ENCODE assay signal across 26 mouse cellular contexts in genomic region chr3:20142576-20142975, GRCm38 (mm10). TPM values are rescaled to one million over a fixed set of nuclear protein-coding genes. Genes with fewer than 3 reads are reported as not detected.
DNase-seq lines count a peak whose midpoint lies in the region; ATAC-seq and TF ChIP-seq lines count a peak whose summit lies in the region.
"Had no signal": no experiment of that assay in that cellular context is flagged by ENCODE, and none has a peak within 500 bp of the region (broad histone marks: within the 10 kb centered on the region; RNA-seq: fewer than 3 reads in every experiment).

No protein-coding gene starts in this region.

- in situ Hi-C loops in CH12.LX (cut with MboI; ENCODE audit: low pct_ligation_motif_present, low pct_unique_long_range_greater_than_20kb, low sequenced_read_pairs), result no loop called here

- TF ChIP-seq CTCF in CH12.LX (conservative IDR thresholded peaks at IDR 0.05 in 1 of 2, IDR thresholded peaks at IDR 0.05 in 1 of 2; ENCODE audit: low read depth in 2 of 2, low read length in 2 of 2), result no peak
- no peak for TF ChIP-seq CTCF in intestine, postnatal 0 days (IDR thresholded peaks at IDR 0.05; ENCODE audit: low read depth)

- H3K4me1 ChIP-seq in heart, embryonic 11.5 days (ENCODE audit: control insufficient read depth, insufficient read depth, low read length), result peaks cover 39% of the 10 kb centered on the region
- H3K4me1 ChIP-seq in heart, embryonic 14.5 days (ENCODE audit: control insufficient read depth in 2 of 2, insufficient read depth in 2 of 2, low read length in 2 of 2), result peaks cover 16 to 53% of the 10 kb centered on the region in 2 experiments
- H3K4me1 ChIP-seq in CH12.LX (ENCODE audit: control insufficient read depth in 1 of 2, insufficient read depth in 2 of 2), result peaks cover 0 to 3% of the 10 kb centered on the region in 2 experiments; a peak in 1 of 4 replicates
- peaks cover 33% of the 10 kb centered on the region for H3K4me1 ChIP-seq in embryonic facial prominence, embryonic 10.5 days
- H3K4me1 ChIP-seq in intestine, postnatal 0 days (replicated peaks; ENCODE audit: control insufficient read depth, insufficient read depth, low read length), result no peaks in the 10 kb centered on the region
- H3K4me1 ChIP-seq: hindbrain, embryonic 12.5 days; hindbrain, embryonic 15.5 days; intestine, embryonic 15.5 days had no signal

- no peak overlapping the region for H3K4me2 ChIP-seq in heart, embryonic 11.5 days
- no peak overlapping the region for H3K4me2 ChIP-seq in heart, embryonic 14.5 days (ENCODE audit: low read length)
- H3K4me2 ChIP-seq in CH12.LX (ENCODE audit: insufficient read depth, low read depth, poor library complexity, severe bottlenecking), result no peak overlapping the region
- H3K4me2 ChIP-seq in intestine, postnatal 0 days (replicated peaks; ENCODE audit: low read depth), result no peak overlapping the region
- H3K4me2 ChIP-seq: embryonic facial prominence, embryonic 13.5 days; forebrain, embryonic 13.5 days; hindbrain, embryonic 12.5 days; hindbrain, embryonic 15.5 days; intestine, embryonic 15.5 days had no signal

- no peak for TF ChIP-seq RAD21 in CH12.LX (IDR thresholded peaks at IDR 0.05; ENCODE audit: low read depth, low read length)

- 0 out of 2 replicates have a peak overlapping the region, but pooled peaks have one; percentile 46 for H3K27ac ChIP-seq in heart, embryonic 11.5 days (ENCODE audit: low read depth, low read length)
- peak overlapping the region; percentile 14 to 58; a peak in 3 of 4 replicates for H3K27ac ChIP-seq in heart, embryonic 14.5 days (replicated peaks in 1 of 2; ENCODE audit: control insufficient read depth in 1 of 2, insufficient read depth in 1 of 2, low read depth in 2 of 2, low read length in 2 of 2)
- no peak overlapping the region for H3K27ac ChIP-seq in CH12.LX (ENCODE audit: insufficient read depth, low read depth)
- no peak overlapping the region for H3K27ac ChIP-seq in embryonic facial prominence, embryonic 10.5 days (replicated peaks)
- H3K27ac ChIP-seq in intestine, postnatal 0 days (ENCODE audit: low read depth, low read length), result no peak overlapping the region
- H3K27ac ChIP-seq: embryonic facial prominence, embryonic 13.5 days; forebrain, embryonic 10.5 days; forebrain, embryonic 13.5 days; hindbrain, embryonic 12.5 days; hindbrain, embryonic 15.5 days; intestine, embryonic 15.5 days had no signal

- H3K27me3 ChIP-seq in heart, embryonic 11.5 days (ENCODE audit: control insufficient read depth, insufficient read depth, low read length), result no peaks in the 10 kb centered on the region
- H3K27me3 ChIP-seq in heart, embryonic 14.5 days (ENCODE audit: control insufficient read depth, insufficient read depth, low read length), result no peaks in the 10 kb centered on the region
- no peaks in the 10 kb centered on the region for H3K27me3 ChIP-seq in CH12.LX (replicated peaks)
- no peaks in the 10 kb centered on the region for H3K27me3 ChIP-seq in embryonic facial prominence, embryonic 10.5 days (replicated peaks; ENCODE audit: low read depth, poor library complexity, severe bottlenecking)
- H3K27me3 ChIP-seq in intestine, postnatal 0 days (replicated peaks; ENCODE audit: control insufficient read depth, insufficient read depth, low read length), result no peaks in the 10 kb centered on the region
- H3K27me3 ChIP-seq: embryonic facial prominence, embryonic 13.5 days; forebrain, embryonic 13.5 days; hindbrain, embryonic 12.5 days; hindbrain, embryonic 15.5 days; intestine, embryonic 15.5 days; Patski had no signal

- intact Hi-C loops in heart, postnatal 10 days (cut with DNase I), result no loop called here
- intact Hi-C loops in heart, postnatal 25 days (cut with DNase I), result no loop called here

- dilution Hi-C loops in CH12.LX (cut with MboI; ENCODE audit: extremely low pct_ligation_motif_present, extremely low pct_unique_long_range_greater_than_20kb, low sequenced_read_pairs), result no loop called here

- H3K79me2 ChIP-seq in CH12.LX (replicated peaks; ENCODE audit: control insufficient read depth, extremely low read depth, insufficient read depth, poor library complexity, severe bottlenecking), result no peaks in the 10 kb centered on the region

- WGBS in heart, embryonic 11.5 days (ENCODE audit: insufficient replicate concordance), result 50% methylated on average over 3 of the region's 3 CpGs
- WGBS in heart, embryonic 14.5 days, result 44% methylated on average over 3 of the region's 3 CpGs
- 69% methylated on average over 3 of the region's 3 CpGs for WGBS in embryonic facial prominence, embryonic 10.5 days
- 67% methylated on average over 3 of the region's 3 CpGs for WGBS in intestine, postnatal 0 days

- no peak overlapping the region for H3K9ac ChIP-seq in heart, embryonic 11.5 days (ENCODE audit: low read depth, low read length)
- H3K9ac ChIP-seq in heart, embryonic 14.5 days (ENCODE audit: low read length), result peak overlapping the region; percentile 27; the same call in 1 of the 2 replicates
- no peak overlapping the region for H3K9ac ChIP-seq in CH12.LX (ENCODE audit: insufficient read depth, low read depth)
- no peak overlapping the region for H3K9ac ChIP-seq in intestine, postnatal 0 days (ENCODE audit: low read depth, low read length)
- H3K9ac ChIP-seq: embryonic facial prominence, embryonic 13.5 days; forebrain, embryonic 13.5 days; hindbrain, embryonic 12.5 days; hindbrain, embryonic 15.5 days; intestine, embryonic 15.5 days had no signal

- no peak for TF ChIP-seq EP300 in CH12.LX (IDR thresholded peaks at IDR 0.05; ENCODE audit: low read length)

- H3K4me3 ChIP-seq in heart, embryonic 11.5 days (ENCODE audit: low read depth, low read length), result no peak overlapping the region
- no peak overlapping the region for H3K4me3 ChIP-seq in heart, embryonic 14.5 days (ENCODE audit: control insufficient read depth in 1 of 2, insufficient read depth in 1 of 2, low read depth in 1 of 2, low read length in 2 of 2)
- H3K4me3 ChIP-seq in CH12.LX (replicated peaks in 1 of 3; ENCODE audit: low read depth in 2 of 3, low read length in 2 of 3, poor library complexity in 1 of 3), result no peak overlapping the region
- H3K4me3 ChIP-seq in embryonic facial prominence, embryonic 10.5 days, result no peak overlapping the region
- no peak overlapping the region for H3K4me3 ChIP-seq in intestine, postnatal 0 days (ENCODE audit: low read depth, low read length)
- H3K4me3 ChIP-seq: embryonic facial prominence, embryonic 13.5 days; forebrain, embryonic 10.5 days; forebrain, embryonic 13.5 days; hindbrain, embryonic 12.5 days; hindbrain, embryonic 15.5 days; intestine, embryonic 15.5 days had no signal

- TF ChIP-seq POLR2A in CH12.LX (IDR thresholded peaks at IDR 0.05; ENCODE audit: low read depth, low read length), result no peak

- ATAC-seq in heart, embryonic 11.5 days (replicated peaks; ENCODE audit: insufficient number of reproducible peaks, low FRiP score, low TSS enrichment), result no peak
- ATAC-seq in heart, embryonic 14.5 days (ENCODE audit: insufficient number of reproducible peaks, insufficient read depth, low FRiP score, low read depth), result no peak
- ATAC-seq in CD4-positive, CD25-positive, alpha-beta regulatory T cell, adult 4 months, result peak; percentile 37
- no peak for ATAC-seq in intestine, postnatal 0 days
- ATAC-seq: forebrain, embryonic 13.5 days; forebrain, embryonic 16.5 days; Patski had no signal

- H3K9me3 ChIP-seq in heart, embryonic 11.5 days (replicated peaks; ENCODE audit: control insufficient read depth, low read length), result no peaks in the 10 kb centered on the region
- no peaks in the 10 kb centered on the region for H3K9me3 ChIP-seq in heart, embryonic 14.5 days (ENCODE audit: control insufficient read depth, low read length)
- no peaks in the 10 kb centered on the region for H3K9me3 ChIP-seq in CH12.LX (replicated peaks; ENCODE audit: low read length)
- no peaks in the 10 kb centered on the region for H3K9me3 ChIP-seq in embryonic facial prominence, embryonic 10.5 days
- H3K9me3 ChIP-seq in intestine, postnatal 0 days (ENCODE audit: control insufficient read depth), result no peaks in the 10 kb centered on the region
- H3K9me3 ChIP-seq: embryonic facial prominence, embryonic 13.5 days; forebrain, embryonic 10.5 days; forebrain, embryonic 13.5 days; G1E; hindbrain, embryonic 12.5 days; hindbrain, embryonic 15.5 days; intestine, embryonic 15.5 days had no signal

- no peak for DNase-seq in heart, postnatal 10 days
- no peak for DNase-seq in heart, postnatal 25 days (ENCODE audit: low spot score)
- DNase-seq in CH12.LX (ENCODE audit: extremely low read depth), result no peak
- DNase-seq in embryonic facial prominence, embryonic 10.5 days (ENCODE audit: low spot score), result no peak
- DNase-seq: adrenal gland, postnatal 10 days; adrenal gland, postnatal 36 days; cerebellum, adult 18-20 months; cerebellum, adult 9-10 months; cerebellum, postnatal 14 days; gastrocnemius, postnatal 10 days; gastrocnemius, postnatal 36 days; kidney, adult 18-20 months; kidney, adult 9 months had no signal

- peaks cover 13% of the 10 kb centered on the region for H3K36me3 ChIP-seq in heart, embryonic 11.5 days (ENCODE audit: control insufficient read depth, insufficient read depth, low read length)
- H3K36me3 ChIP-seq in heart, embryonic 14.5 days (ENCODE audit: control insufficient read depth, insufficient read depth, low read length), result peaks cover 78% of the 10 kb centered on the region
- H3K36me3 ChIP-seq in CH12.LX (replicated peaks in 1 of 2; ENCODE audit: control insufficient read depth in 1 of 2, insufficient read depth in 1 of 2, low read length in 1 of 2), result peaks cover 6 to 38% of the 10 kb centered on the region in 2 experiments
- no peaks in the 10 kb centered on the region; the same call in 1 of the 2 replicates for H3K36me3 ChIP-seq in embryonic facial prominence, embryonic 10.5 days (replicated peaks)
- H3K36me3 ChIP-seq in intestine, postnatal 0 days (ENCODE audit: control insufficient read depth, insufficient read depth), result peaks cover 6% of the 10 kb centered on the region; the same call in 1 of the 2 replicates
- H3K36me3 ChIP-seq: G1E; hindbrain, embryonic 12.5 days; hindbrain, embryonic 15.5 days had no signal

TF ChIP-seq in CH12.LX, 34 proteins besides CTCF, POLR2A, EP300 and RAD21 (continues in another document):
- TF ChIP-seq SIN3A (IDR thresholded peaks at IDR 0.05; ENCODE audit: low read length), result no peak
- TF ChIP-seq UBTF (IDR thresholded peaks at IDR 0.05; ENCODE audit: low read depth, low read length), result no peak
- TF ChIP-seq NRF1 (IDR thresholded peaks at IDR 0.05; ENCODE audit: low read depth, low read length), result no peak

RNA-seq across cellular contexts. Expression of gene Gyg, which starts 12.5 kb away (rescaled TPM):
- polyA plus RNA-seq in heart, embryonic 11.5 days (2014; fragmentation: Nextera tagmentation; extraction: Ambion mirVana), result 797 and 836 TPM in 2 replicates
- 100 to 1,000 TPM; 135 to 143 TPM for total RNA-seq in heart, postnatal 10 days (2021)
- polyA plus RNA-seq in heart, embryonic 14.5 days (2014; fragmentation: Nextera tagmentation; extraction: Ambion mirVana), result 778 and 797 TPM in 2 replicates
- 100 to 1,000 TPM; 145 to 158 TPM for total RNA-seq in heart, postnatal 25 days (2021)
- polyA plus RNA-seq in CD4-positive, CD25-positive, alpha-beta regulatory T cell, adult 4 months (2017; shearing (Covaris generic)), result 100 to 1,000 TPM; 101 to 102 TPM
- total RNA-seq in CH12.LX (2012; rRNA removed) (18.0 and 22.7 TPM in 2 replicates), CH12.LX (2014; rRNA removed) (24.2 and 26.2 TPM in 2 replicates)
- polyA plus RNA-seq in CH12.LX (2012; ENCODE audit: insufficient read length, low read depth), result 15.7 and 19.6 TPM in 2 replicates
- polyA plus RNA-seq in embryonic facial prominence, embryonic 10.5 days (2016; fragmentation: Nextera tagmentation; extraction: Ambion mirVana), result 39.7 and 40.8 TPM in 2 replicates
- polyA plus RNA-seq in intestine, postnatal 0 days (2015; fragmentation: Nextera tagmentation; extraction: Ambion mirVana), result 42.4 and 45.3 TPM in 2 replicates
- total RNA-seq: G1E had no signal
- polyA plus RNA-seq: G1E had no signal

Comparison
In these comparisons a context has a peak if more than half of its experiments do, and no peak if none do; other contexts are left out.
1. H3K27ac ChIP-seq: peak in heart, embryonic 11.5 days (single experiment) and heart, embryonic 14.5 days (2 of 2); none in CH12.LX (single experiment), embryonic facial prominence, embryonic 10.5 days (single experiment) and intestine, postnatal 0 days (single experiment).